Mouse (Mus musculus): ENCODE data around the gene Adgrf5.

DNA sequence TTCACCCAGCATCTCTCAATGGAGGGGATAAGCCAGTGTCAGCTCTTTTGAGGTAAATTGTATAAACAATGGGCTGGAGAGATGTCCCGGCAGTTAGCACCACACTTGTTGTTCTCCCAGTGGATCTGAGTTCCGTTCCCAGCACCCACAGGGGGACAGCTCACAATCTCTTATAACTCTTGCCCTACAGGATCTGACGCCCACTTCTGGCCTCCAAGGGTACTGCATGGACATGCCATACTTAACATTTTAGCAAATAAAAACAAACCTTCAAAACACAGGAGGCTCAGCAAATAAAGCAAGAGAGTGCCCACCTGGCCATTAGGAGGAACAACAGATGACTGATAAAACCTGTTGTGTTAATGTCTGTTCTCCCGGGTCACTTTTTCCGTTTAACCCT is 59.0 kb downstream of the Adgrf5 start:
- no peak for TF ChIP-seq POLR2A (IDR thresholded peaks at IDR 0.05; ENCODE audit: insufficient read depth, low read length)
- TF ChIP-seq CTCF (IDR thresholded peaks at IDR 0.05; ENCODE audit: low read depth, low read length), result no peak
- TF ChIP-seq EP300 (IDR thresholded peaks at IDR 0.05; ENCODE audit: insufficient read depth, low read depth, low read length), result no peak

All from ES-Bruce4 (cell line).